Mouse (Mus musculus): ENCODE measurements around the gene Gm14305.
A peak's percentile ranks its signal among the peaks of the same experiment; 100 is the strongest.
"Not testable (repeated sequence)": the region's sequence is repeated elsewhere in the genome, so short reads cannot be mapped to it uniquely, and the experiment has no call there.

The Gm14305 gene

DNA sequence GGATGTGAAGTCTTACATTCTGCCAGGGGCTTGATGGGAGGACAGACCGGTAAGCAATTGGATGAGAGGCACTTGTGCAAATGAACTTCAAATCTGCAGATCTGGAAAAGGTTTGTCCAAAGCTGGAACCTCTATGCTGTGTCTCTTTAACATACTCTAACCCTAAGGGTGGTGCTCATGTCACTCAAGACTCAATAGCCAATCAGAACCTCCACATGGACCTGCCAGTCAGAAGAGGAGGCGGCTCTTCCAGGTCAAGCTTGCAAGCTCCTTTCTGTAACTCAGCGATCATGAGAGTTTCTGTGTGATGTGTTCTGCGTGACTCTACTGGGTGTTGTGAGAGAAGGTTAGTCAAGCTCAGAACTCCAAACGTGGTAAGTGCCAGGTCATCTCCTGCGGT, at the start of gene Gm14305:
Gene Gm14305, plus strand, starts transcription at position 278 of the 400 bp plus-strand sequence.
- DNase-seq (ENCODE audit: low spot score) = peak; percentile 14

DNA sequence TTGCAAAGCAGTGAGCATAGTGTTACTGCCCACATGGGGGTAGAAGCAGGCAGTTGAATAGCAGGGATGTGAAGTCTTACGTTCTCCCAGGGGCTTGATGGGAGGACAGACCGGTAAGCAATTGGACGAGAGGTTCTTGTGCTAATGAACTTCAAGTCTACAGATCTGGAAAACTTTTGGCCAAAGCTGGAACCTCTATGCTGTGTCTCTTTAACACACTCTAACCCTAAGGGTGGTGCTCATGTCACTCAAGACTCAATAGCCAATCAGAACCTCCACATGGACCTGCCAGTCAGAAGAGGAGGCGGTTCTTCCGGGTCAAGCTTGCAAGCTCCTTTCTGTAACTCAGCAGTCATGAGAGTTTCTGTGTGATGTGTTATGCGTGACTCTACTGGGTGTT, 37.9 kb upstream of the Gm14305 start, which contains the start of gene Zfp973:
Gene Zfp973, plus strand, starts transcription at position 301 of the 400 bp plus-strand sequence.
- DNase-seq (ENCODE audit: low spot score) = not testable (repeated sequence)
